Mouse (Mus musculus) ES-E14 (cell line): Measurements from ENCODE around the gene Sult6b2.

Experiments
- CHD2 ChIP-seq: IDR thresholded peaks from 2 replicates; pipeline ENCODE4 v1.6.1; 2014; ENCODE audit warnings: mild to moderate bottlenecking, low read depth, low read length, inconsistent platforms
- HCFC1 ChIP-seq: IDR thresholded peaks from 2 replicates; pipeline ENCODE4 v1.6.1; 2012; ENCODE audit warnings: low read length, inconsistent platforms, borderline replicate concordance; ENCODE audit not compliant: insufficient read depth
- MAFK ChIP-seq: IDR thresholded peaks from 2 replicates; pipeline ENCODE4 v1.6.1; 2014; ENCODE audit warnings: mild to moderate bottlenecking, low read depth, low read length, inconsistent platforms; ENCODE audit not compliant: insufficient read depth
- ZC3H11A ChIP-seq: IDR thresholded peaks from 2 replicates; pipeline ENCODE4 v1.6.1; 2012; ENCODE audit warnings: low read depth, mild to moderate bottlenecking, inconsistent platforms, low read length, borderline replicate concordance
- ZNF384 ChIP-seq: IDR thresholded peaks from 2 replicates; pipeline ENCODE4 v1.6.1; 2012; ENCODE audit warnings: low read depth, low read length, inconsistent platforms

DNA sequence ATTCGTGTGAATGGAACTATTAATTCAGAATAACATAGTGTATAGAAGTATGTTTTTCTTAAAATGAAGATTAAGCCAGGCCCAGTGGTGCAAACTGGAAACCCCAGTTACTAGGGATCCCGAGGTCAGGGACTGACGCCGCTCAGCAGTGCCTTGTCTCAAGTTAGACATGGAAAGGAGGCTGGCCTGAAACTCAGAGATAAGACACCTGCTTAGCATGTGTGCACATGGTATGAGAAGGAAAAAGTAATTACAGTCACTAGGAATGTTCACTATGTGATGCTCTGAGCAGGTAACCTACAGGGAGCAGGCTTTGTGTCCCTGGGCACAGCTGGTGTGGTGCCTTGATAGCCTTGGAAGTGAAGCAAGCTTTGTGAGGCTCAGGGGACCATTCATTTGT is 32.7 kb downstream of the Sult6b2 start:
- TF ChIP-seq CHD2 (no peak), ZNF384 (no peak), ZC3H11A (no peak), MAFK (no peak), HCFC1 (no peak)
